In the genomic region with DNA sequence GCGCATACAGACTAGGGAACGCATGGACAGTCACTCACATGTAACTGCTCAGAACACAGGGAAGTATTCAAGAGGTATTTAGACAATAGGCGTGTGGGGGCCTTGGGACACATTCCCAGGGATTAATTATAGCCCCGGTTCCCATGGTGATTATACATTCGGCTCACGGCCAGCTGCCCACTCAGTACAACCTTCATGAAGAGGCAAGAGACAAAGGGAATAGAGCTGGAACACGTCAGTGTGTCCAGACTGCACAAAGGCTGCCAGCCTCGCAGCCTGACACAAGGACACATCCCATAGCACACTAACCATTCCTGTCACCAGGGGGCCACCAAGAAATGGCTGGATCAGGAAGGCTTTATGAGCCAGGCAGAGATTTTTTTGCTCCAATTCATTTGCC, we compare ENCODE assay signal across 10 mouse cellular contexts. TPM values are rescaled to one million over a fixed set of nuclear protein-coding genes. Genes with fewer than 3 reads are reported as not detected.
A peak's percentile ranks its signal among the peaks of the same experiment; 100 is the strongest.
DNase-seq lines count a peak whose midpoint lies in the region; ATAC-seq and TF ChIP-seq lines count a peak whose summit lies in the region.
"Had no signal": no experiment of that assay in that cellular context is flagged by ENCODE, and none has a peak within 500 bp of the region (broad histone marks: within the 10 kb centered on the region; RNA-seq: fewer than 3 reads in every experiment).

No protein-coding gene starts in this region.

- H3K9ac ChIP-seq in liver, embryonic 14.5 days (replicated peaks): no peak overlapping the region
- H3K9ac ChIP-seq in embryonic facial prominence, embryonic 13.5 days: 0 out of 2 replicates have a peak overlapping the region, but pooled peaks have one; percentile 27
- H3K9ac ChIP-seq in heart, embryonic 15.5 days: no peak overlapping the region
- no peak overlapping the region; the same call in 1 of the 2 replicates for H3K9ac ChIP-seq in lung, embryonic 16.5 days (ENCODE audit: low read length)
- H3K9ac ChIP-seq: liver, embryonic 15.5 days had no signal

- ATAC-seq in liver, embryonic 14.5 days (ENCODE audit: insufficient read depth): no peak
- no peak for ATAC-seq in embryonic facial prominence, embryonic 13.5 days (ENCODE audit: insufficient number of reproducible peaks, insufficient read depth, low FRiP score, low TSS enrichment, low read depth)
- peak; percentile 86 for ATAC-seq in heart, embryonic 15.5 days (replicated peaks; ENCODE audit: insufficient number of reproducible peaks, insufficient read depth, low FRiP score, low read depth)
- peak; percentile 57 for ATAC-seq in lung, embryonic 16.5 days (ENCODE audit: low read depth)
- ATAC-seq in activated CD4-positive, CD25-positive, alpha-beta regulatory T cell, adult 4 months: no peak

- no peaks in the 10 kb centered on the region for H3K9me3 ChIP-seq in liver, embryonic 14.5 days (ENCODE audit: control insufficient read depth, low read length)
- H3K9me3 ChIP-seq in embryonic facial prominence, embryonic 13.5 days: no peaks in the 10 kb centered on the region
- H3K9me3 ChIP-seq in heart, embryonic 15.5 days (replicated peaks): no peaks in the 10 kb centered on the region
- no peaks in the 10 kb centered on the region for H3K9me3 ChIP-seq in lung, embryonic 16.5 days (ENCODE audit: control insufficient read depth, low read length)
- H3K9me3 ChIP-seq: liver, embryonic 15.5 days had no signal

- TF ChIP-seq EP300 in liver, embryonic 14.5 days (IDR thresholded peaks at IDR 0.05; ENCODE audit: low read depth): no peak

- no peaks in the 10 kb centered on the region for H3K36me3 ChIP-seq in liver, embryonic 14.5 days (replicated peaks; ENCODE audit: control insufficient read depth, insufficient read depth, low read depth)
- no peaks in the 10 kb centered on the region for H3K36me3 ChIP-seq in embryonic facial prominence, embryonic 13.5 days
- no peaks in the 10 kb centered on the region for H3K36me3 ChIP-seq in heart, embryonic 15.5 days
- H3K36me3 ChIP-seq in lung, embryonic 16.5 days (ENCODE audit: control insufficient read depth, insufficient read depth, low read length): no peaks in the 10 kb centered on the region
- H3K36me3 ChIP-seq: G1E; liver, embryonic 15.5 days had no signal

- TF ChIP-seq CTCF in liver, embryonic 14.5 days (IDR thresholded peaks at IDR 0.05; ENCODE audit: low read depth): peak; percentile 45; the same call in 1 of the 2 replicates

- 62% methylated on average over 8 of the region's 8 CpGs for WGBS in liver, embryonic 14.5 days (ENCODE audit: insufficient replicate concordance)
- 36% methylated on average over 8 of the region's 8 CpGs for WGBS in embryonic facial prominence, embryonic 13.5 days
- WGBS in heart, embryonic 15.5 days: 19% methylated on average over 8 of the region's 8 CpGs
- WGBS in lung, embryonic 16.5 days: 41% methylated on average over 8 of the region's 8 CpGs

- no peaks in the 10 kb centered on the region for H3K27me3 ChIP-seq in liver, embryonic 14.5 days (ENCODE audit: control insufficient read depth, insufficient read depth, low read length)
- H3K27me3 ChIP-seq in embryonic facial prominence, embryonic 13.5 days: no peaks in the 10 kb centered on the region
- no peaks in the 10 kb centered on the region for H3K27me3 ChIP-seq in heart, embryonic 15.5 days
- no peaks in the 10 kb centered on the region for H3K27me3 ChIP-seq in lung, embryonic 16.5 days (ENCODE audit: control insufficient read depth, insufficient read depth, low read depth, low read length)
- H3K27me3 ChIP-seq: liver, embryonic 15.5 days had no signal

- H3K4me3 ChIP-seq in liver, embryonic 14.5 days (ENCODE audit: insufficient read depth in 1 of 2, low read depth in 2 of 2, low read length in 2 of 2): no peak overlapping the region
- H3K4me3 ChIP-seq in embryonic facial prominence, embryonic 13.5 days: no peak overlapping the region
- no peak overlapping the region for H3K4me3 ChIP-seq in heart, embryonic 15.5 days
- no peak overlapping the region for H3K4me3 ChIP-seq in lung, embryonic 16.5 days (ENCODE audit: low read length)
- H3K4me3 ChIP-seq: liver, embryonic 15.5 days had no signal

- no peak for DNase-seq in liver, embryonic 14.5 days (ENCODE audit: low read depth in 3 of 3, low spot score in 3 of 3)
- no peak for DNase-seq in liver
- DNase-seq in kidney, postnatal 14 days: peak; percentile 67
- DNase-seq in retina, postnatal 1 day: peak; percentile 97

- H3K4me2 ChIP-seq in liver, embryonic 14.5 days (ENCODE audit: low read depth): no peak overlapping the region
- H3K4me2 ChIP-seq in embryonic facial prominence, embryonic 13.5 days: no peak overlapping the region
- peak overlapping the region; percentile 5; the same call in 1 of the 2 replicates for H3K4me2 ChIP-seq in heart, embryonic 15.5 days
- H3K4me2 ChIP-seq in lung, embryonic 16.5 days (ENCODE audit: low read depth, low read length): no peak overlapping the region
- H3K4me2 ChIP-seq: liver, embryonic 15.5 days had no signal

- no peak overlapping the region for H3K27ac ChIP-seq in liver, embryonic 14.5 days
- no peak overlapping the region for H3K27ac ChIP-seq in embryonic facial prominence, embryonic 13.5 days
- H3K27ac ChIP-seq in heart, embryonic 15.5 days: peak overlapping the region; percentile 83
- H3K27ac ChIP-seq in lung, embryonic 16.5 days (ENCODE audit: low read length): no peak overlapping the region
- H3K27ac ChIP-seq: liver, embryonic 15.5 days had no signal

- peaks cover 0 to 4% of the 10 kb centered on the region in 2 experiments; a peak in 2 of 4 replicates for H3K4me1 ChIP-seq in liver, embryonic 14.5 days (replicated peaks; ENCODE audit: control insufficient read depth in 2 of 2, insufficient read depth in 2 of 2, low read length in 1 of 2)
- H3K4me1 ChIP-seq in embryonic facial prominence, embryonic 13.5 days: peaks cover 13% of the 10 kb centered on the region
- peaks cover 6% of the 10 kb centered on the region for H3K4me1 ChIP-seq in heart, embryonic 15.5 days (replicated peaks)
- H3K4me1 ChIP-seq in lung, embryonic 16.5 days (replicated peaks; ENCODE audit: control insufficient read depth, insufficient read depth, low read length): peaks cover 3% of the 10 kb centered on the region

RNA-seq across cellular contexts. Expression of a gene that starts 4.0 kb away (rescaled TPM):
- 24.2 and 34.2 TPM in 2 replicates for polyA plus RNA-seq in liver, embryonic 14.5 days (2012; rRNA removed)
- 47.9 and 48.8 TPM in 2 replicates for polyA plus RNA-seq in liver, embryonic 14.5 days (2014; fragmentation: Nextera tagmentation; extraction: Ambion mirVana)
- polyA plus RNA-seq in embryonic facial prominence, embryonic 13.5 days (2015; fragmentation: Nextera tagmentation; extraction: Ambion mirVana): 87.0 and 95.7 TPM in 2 replicates
- 130 and 140 TPM in 2 replicates for polyA plus RNA-seq in heart, embryonic 15.5 days (2015; fragmentation: Nextera tagmentation; extraction: Ambion mirVana)
- polyA plus RNA-seq in lung, embryonic 16.5 days (2015; fragmentation: Nextera tagmentation; extraction: Ambion mirVana): 74.2 and 76.1 TPM in 2 replicates
- polyA plus RNA-seq in activated CD4-positive, CD25-positive, alpha-beta regulatory T cell, adult 4 months (2017; shearing (Covaris generic)): 10 to 100 TPM; 69.6 to 84.4 TPM

RNA-seq across cellular contexts. Expression of a gene that starts 31.7 kb away (rescaled TPM):
- polyA plus RNA-seq in liver, embryonic 14.5 days (2012; rRNA removed): 1.3 TPM in 2 replicates
- polyA plus RNA-seq in liver, embryonic 14.5 days (2014; fragmentation: Nextera tagmentation; extraction: Ambion mirVana): 1.8 TPM in 2 replicates
- polyA plus RNA-seq in embryonic facial prominence, embryonic 13.5 days (2015; fragmentation: Nextera tagmentation; extraction: Ambion mirVana): 2.1 and 2.2 TPM in 2 replicates
- 5.6 and 5.7 TPM in 2 replicates for polyA plus RNA-seq in heart, embryonic 15.5 days (2015; fragmentation: Nextera tagmentation; extraction: Ambion mirVana)
- 4.7 and 5.5 TPM in 2 replicates for polyA plus RNA-seq in lung, embryonic 16.5 days (2015; fragmentation: Nextera tagmentation; extraction: Ambion mirVana)
- 1 to 10 TPM; 2.4 to 4.3 TPM for polyA plus RNA-seq in activated CD4-positive, CD25-positive, alpha-beta regulatory T cell, adult 4 months (2017; shearing (Covaris generic))

RNA-seq across cellular contexts. Expression of a gene that starts 52.1 kb away (rescaled TPM):
- 6.4 and 14.5 TPM in 2 replicates for polyA plus RNA-seq in liver, embryonic 14.5 days (2012; rRNA removed)
- 31.4 and 36.9 TPM in 2 replicates for polyA plus RNA-seq in liver, embryonic 14.5 days (2014; fragmentation: Nextera tagmentation; extraction: Ambion mirVana)
- polyA plus RNA-seq in embryonic facial prominence, embryonic 13.5 days (2015; fragmentation: Nextera tagmentation; extraction: Ambion mirVana): 75.6 and 80.3 TPM in 2 replicates
- polyA plus RNA-seq in heart, embryonic 15.5 days (2015; fragmentation: Nextera tagmentation; extraction: Ambion mirVana): 43.1 and 44.5 TPM in 2 replicates
- 50.0 and 55.1 TPM in 2 replicates for polyA plus RNA-seq in lung, embryonic 16.5 days (2015; fragmentation: Nextera tagmentation; extraction: Ambion mirVana)
- polyA plus RNA-seq in activated CD4-positive, CD25-positive, alpha-beta regulatory T cell, adult 4 months (2017; shearing (Covaris generic)): 10 to 100 TPM; 44.5 to 47.0 TPM

RNA-seq across cellular contexts. Expression of a gene that starts 52.2 kb away (rescaled TPM):
- polyA plus RNA-seq in liver, embryonic 14.5 days (2012; rRNA removed): 32.1 and 58.5 TPM in 2 replicates
- polyA plus RNA-seq in liver, embryonic 14.5 days (2014; fragmentation: Nextera tagmentation; extraction: Ambion mirVana): 122 and 128 TPM in 2 replicates
- 177 and 185 TPM in 2 replicates for polyA plus RNA-seq in embryonic facial prominence, embryonic 13.5 days (2015; fragmentation: Nextera tagmentation; extraction: Ambion mirVana)
- 128 and 134 TPM in 2 replicates for polyA plus RNA-seq in heart, embryonic 15.5 days (2015; fragmentation: Nextera tagmentation; extraction: Ambion mirVana)
- polyA plus RNA-seq in lung, embryonic 16.5 days (2015; fragmentation: Nextera tagmentation; extraction: Ambion mirVana): 163 and 169 TPM in 2 replicates
- 100 to 1,000 TPM; 141 to 161 TPM for polyA plus RNA-seq in activated CD4-positive, CD25-positive, alpha-beta regulatory T cell, adult 4 months (2017; shearing (Covaris generic))

Comparison
In these comparisons a context has a peak if more than half of its experiments do, and no peak if none do; other contexts are left out.
1. ATAC-seq: peak in heart, embryonic 15.5 days (single experiment) and lung, embryonic 16.5 days (single experiment); none in liver, embryonic 14.5 days (single experiment), embryonic facial prominence, embryonic 13.5 days (single experiment) and activated CD4-positive, CD25-positive, alpha-beta regulatory T cell, adult 4 months (single experiment).
2. DNase-seq: peak in kidney, postnatal 14 days (single experiment) and retina, postnatal 1 day (single experiment); none in liver, embryonic 14.5 days (0 of 3) and liver (single experiment).